ENCODE assay signal across 30 mouse cellular contexts in the genomic region with DNA sequence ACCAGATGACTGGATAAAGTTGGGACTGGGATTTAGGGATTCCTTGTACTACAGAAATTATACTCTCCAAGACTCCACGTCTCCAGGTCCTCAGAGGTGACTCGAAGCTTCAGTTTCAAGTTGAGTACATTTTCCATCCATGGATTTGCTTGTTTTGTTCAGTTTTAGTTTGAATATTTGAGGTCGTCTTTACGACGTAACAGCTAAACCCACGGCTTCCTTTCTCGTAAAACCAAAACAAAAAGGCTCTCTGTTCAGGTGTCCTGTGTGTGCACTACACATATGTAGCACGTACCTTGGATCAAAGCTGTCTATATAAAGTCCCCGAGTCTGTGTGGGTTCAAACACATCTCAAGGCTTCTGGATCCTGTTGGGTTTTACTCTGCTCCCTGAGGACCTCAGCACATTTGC. TPM values are rescaled to one million over a fixed set of nuclear protein-coding genes. Genes with fewer than 3 reads are reported as not detected.
DNase-seq lines count a peak whose midpoint lies in the region; ATAC-seq and TF ChIP-seq lines count a peak whose summit lies in the region.
"Had no signal": no experiment of that assay in that cellular context is flagged by ENCODE, and none has a peak within 500 bp of the region (broad histone marks: within the 10 kb centered on the region; RNA-seq: fewer than 3 reads in every experiment).

No protein-coding gene starts in this region.

- TF ChIP-seq CTCF in small intestine, adult 2 months (IDR thresholded peaks at IDR 0.05; ENCODE audit: extremely low read depth, insufficient read length, insufficient replicate concordance, low read depth, low read length), result no peak

- WGBS in small intestine, adult 2 months, result 69% methylated on average over 9 of the region's 9 CpGs

- no peaks in the 10 kb centered on the region for H3K27me3 ChIP-seq in small intestine, adult 2 months (ENCODE audit: control insufficient read depth, insufficient read depth, low read length)
- H3K27me3 ChIP-seq: embryonic facial prominence, embryonic 12.5 days; forebrain, embryonic 12.5 days; hindbrain, embryonic 12.5 days; limb, embryonic 13.5 days had no signal

- H3K4me1 ChIP-seq in small intestine, adult 2 months (ENCODE audit: control insufficient read depth, insufficient read depth, insufficient read length, low read length), result no peaks in the 10 kb centered on the region
- H3K4me1 ChIP-seq: embryonic facial prominence, embryonic 12.5 days; forebrain, embryonic 12.5 days; hindbrain, embryonic 12.5 days; limb, embryonic 13.5 days; midbrain, embryonic 10.5 days had no signal

- DNase-seq in CD4-positive, CD25-positive, alpha-beta regulatory T cell, adult 2 months (ENCODE audit: low read depth, low spot score), result peak; percentile 88
- peak; percentile 81 for DNase-seq in T-cell, adult 2 months (ENCODE audit: low spot score)
- DNase-seq in thymus, postnatal 25 days, result peak; percentile 46
- no peak for DNase-seq in cerebellum, postnatal 4 days (ENCODE audit: low spot score in 2 of 2)
- no peak for DNase-seq in layer of hippocampus, adult 18-20 months (ENCODE audit: low spot score in 2 of 2)
- DNase-seq: adrenal gland, postnatal 36 days; cerebellum, adult 11 months; cerebellum, postnatal 14 days; gastrocnemius, adult 2 months; kidney, adult 8-10 months; kidney, postnatal 25 days; layer of hippocampus, postnatal 36 days; lung, embryonic 14.5 days had no signal

- H3K27ac ChIP-seq in small intestine, adult 2 months (ENCODE audit: insufficient read depth, low read depth, low read length), result no peak overlapping the region
- H3K27ac ChIP-seq: embryonic facial prominence, embryonic 12.5 days; forebrain, embryonic 12.5 days; gastrocnemius, adult 2 months; hindbrain, embryonic 12.5 days; limb, embryonic 13.5 days; liver, embryonic 14.5 days; macrophage; midbrain, embryonic 10.5 days had no signal

- no peak for ATAC-seq in frontal cortex, adult (ENCODE audit: low TSS enrichment)

- no peak for TF ChIP-seq POLR2A in small intestine, adult 2 months (IDR thresholded peaks at IDR 0.05; ENCODE audit: low read depth, low read length)

- no peaks in the 10 kb centered on the region for H3K36me3 ChIP-seq in small intestine, adult 2 months (ENCODE audit: control insufficient read depth, insufficient read depth, low read length)
- H3K36me3 ChIP-seq: embryonic facial prominence, embryonic 12.5 days; forebrain, embryonic 12.5 days; hindbrain, embryonic 12.5 days; limb, embryonic 13.5 days; midbrain, embryonic 10.5 days had no signal

- H3K4me3 ChIP-seq in small intestine, adult 2 months (ENCODE audit: low read depth, low read length), result peak overlapping the region; percentile 30
- H3K4me3 ChIP-seq: embryonic facial prominence, embryonic 12.5 days; forebrain, embryonic 12.5 days; gastrocnemius, adult 2 months; hindbrain, embryonic 12.5 days; limb, embryonic 13.5 days; midbrain, embryonic 10.5 days had no signal

RNA-seq across cellular contexts. Expression of gene Ctla4, which starts 22.0 kb away (rescaled TPM):
- polyA plus RNA-seq in small intestine, adult 2 months (2012; rRNA removed), result 0.30 and 0.77 TPM in 2 replicates
- not detected for total RNA-seq in layer of hippocampus, adult 18-20 months (2021)
- total RNA-seq: adrenal gland, adult 18-20 months; adrenal gland, postnatal 36 days; gastrocnemius, postnatal 4 days; layer of hippocampus, adult 8-10 months; layer of hippocampus, postnatal 36 days; left cerebral cortex, postnatal 10 days; midbrain, postnatal 0 days had no signal
- polyA plus RNA-seq: embryonic facial prominence, embryonic 12.5 days; forebrain, embryonic 12.5 days; frontal cortex, adult 2 months; heart, embryonic 14.5 days; hindbrain, embryonic 12.5 days; intestine, embryonic 14.5 days; liver, embryonic 14.5 days; lung, embryonic 14.5 days; macrophage; midbrain, embryonic 10.5 days; midbrain, postnatal 0 days had no signal

Comparison
In these comparisons a context has a peak if more than half of its experiments do, and no peak if none do; other contexts are left out.
1. DNase-seq: peak in CD4-positive, CD25-positive, alpha-beta regulatory T cell, adult 2 months (single experiment), T-cell, adult 2 months (single experiment) and thymus, postnatal 25 days (single experiment); none in cerebellum, postnatal 4 days (0 of 2) and layer of hippocampus, adult 18-20 months (0 of 2).